Mouse (Mus musculus): ENCODE results near the gene Ctnnb1.

The Ctnnb1 gene

GRCm38 (mm10) chr9:120926939-120927606, 1.9 kb upstream of the Ctnnb1 start:
- no peak for DNase-seq

- no peak for DNase-seq
Observed at GRCm38 (mm10) chr9:120930021-120930420, 1.0 kb downstream of the Ctnnb1 start.

DNA sequence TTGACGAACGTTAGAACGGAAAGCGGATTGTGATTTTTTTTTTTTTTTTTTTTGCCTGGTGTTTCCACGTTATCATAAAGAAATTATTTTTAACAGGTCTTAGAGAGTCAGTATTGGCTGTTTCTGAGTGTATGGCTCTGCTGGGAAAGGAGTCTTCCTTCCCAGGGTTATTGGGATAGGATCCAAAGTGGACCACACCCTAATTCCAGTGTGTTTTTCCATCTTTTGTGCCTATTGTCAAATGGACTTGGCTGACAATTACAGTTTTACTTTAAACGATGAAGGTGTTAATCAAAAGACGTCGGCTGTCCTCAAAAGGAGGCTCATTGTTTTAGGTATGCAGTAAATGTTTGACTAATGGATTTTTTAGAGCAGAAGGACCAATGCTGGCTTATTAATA, 1.8 kb downstream of the Ctnnb1 start:
- no peak for DNase-seq

GRCm38 (mm10) chr9:120932371-120932770, 3.4 kb downstream of the Ctnnb1 start:
- DNase-seq = no peak

- peak; percentile 98 for DNase-seq
Observed at GRCm38 (mm10) chr9:120932797-120933586, 4.0 kb downstream of the Ctnnb1 start.

GRCm38 (mm10) chr9:120933587-120933885, 4.5 kb downstream of the Ctnnb1 start:
- DNase-seq = no peak

GRCm38 (mm10) chr9:120933886-120934758, 5.1 kb downstream of the Ctnnb1 start:
- DNase-seq = peak; percentile 82

GRCm38 (mm10) chr9:120934821-120935633, 6.0 kb downstream of the Ctnnb1 start:
- DNase-seq = no peak

- no peak for DNase-seq
Observed at GRCm38 (mm10) chr9:120935634-120935922, 6.6 kb downstream of the Ctnnb1 start.

DNA sequence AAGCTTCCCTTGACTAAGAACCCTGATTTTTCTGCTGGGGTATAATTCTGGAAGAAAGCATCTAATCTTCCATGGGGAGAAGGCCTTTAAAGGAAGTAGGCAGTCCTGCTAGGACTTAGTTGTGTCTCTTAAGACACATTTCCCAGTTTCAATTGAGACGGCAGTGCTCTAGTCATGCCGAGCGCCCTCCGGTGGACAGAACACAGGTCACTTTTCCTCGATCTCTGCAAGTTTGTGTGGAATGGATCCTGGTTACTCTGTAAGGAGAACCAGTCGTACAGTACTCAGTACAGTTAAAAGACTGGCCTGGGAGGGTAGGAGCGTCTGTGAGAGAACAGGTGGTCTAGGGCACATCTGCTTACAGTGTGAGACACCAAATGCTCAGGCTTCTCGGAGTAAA, 7.3 kb downstream of the Ctnnb1 start:
- peak; percentile 81 for DNase-seq

DNA sequence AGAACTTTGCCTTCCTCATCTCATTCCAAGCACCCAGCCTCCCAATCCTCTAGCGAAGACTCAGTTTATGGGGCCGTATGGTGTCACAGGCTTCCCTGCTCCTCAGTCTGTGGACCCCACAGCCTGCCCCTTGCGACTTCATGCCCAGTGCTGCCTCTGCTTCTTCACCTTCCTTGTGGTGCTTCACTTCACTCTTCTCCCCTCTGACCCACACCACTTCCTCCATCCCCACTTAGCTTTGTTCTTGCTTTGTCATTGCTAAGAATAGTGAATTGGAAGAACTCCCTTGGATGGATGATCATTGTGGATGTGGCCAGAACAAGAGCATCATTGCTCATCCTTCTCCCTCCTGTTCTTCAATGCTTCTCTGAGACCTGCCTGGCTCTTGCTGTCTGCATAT, 11.8 kb downstream of the Ctnnb1 start:
- DNase-seq = no peak

DNA sequence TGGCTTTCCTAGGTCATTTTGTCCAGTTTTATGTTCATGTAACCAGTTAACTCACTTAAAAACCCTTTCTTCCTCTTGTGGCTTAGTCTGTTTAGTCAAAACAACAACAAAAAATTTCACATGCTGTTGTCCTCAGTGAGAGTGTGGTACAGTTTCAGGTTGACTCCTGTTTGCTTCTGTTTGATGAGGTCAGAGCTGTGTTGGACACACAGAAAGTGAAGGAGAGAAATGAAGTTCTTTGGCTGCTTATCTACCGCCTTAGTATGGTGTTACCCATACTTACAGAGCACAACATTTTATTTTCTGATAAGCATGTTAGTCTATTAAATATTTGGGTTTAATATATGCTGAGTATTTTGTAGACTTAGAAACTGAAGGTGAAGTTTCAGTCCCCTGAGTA, 14.7 kb downstream of the Ctnnb1 start:
- DNase-seq = no peak

GRCm38 (mm10) chr9:120944211-120944610, 15.2 kb downstream of the Ctnnb1 start:
- no peak for DNase-seq

DNA sequence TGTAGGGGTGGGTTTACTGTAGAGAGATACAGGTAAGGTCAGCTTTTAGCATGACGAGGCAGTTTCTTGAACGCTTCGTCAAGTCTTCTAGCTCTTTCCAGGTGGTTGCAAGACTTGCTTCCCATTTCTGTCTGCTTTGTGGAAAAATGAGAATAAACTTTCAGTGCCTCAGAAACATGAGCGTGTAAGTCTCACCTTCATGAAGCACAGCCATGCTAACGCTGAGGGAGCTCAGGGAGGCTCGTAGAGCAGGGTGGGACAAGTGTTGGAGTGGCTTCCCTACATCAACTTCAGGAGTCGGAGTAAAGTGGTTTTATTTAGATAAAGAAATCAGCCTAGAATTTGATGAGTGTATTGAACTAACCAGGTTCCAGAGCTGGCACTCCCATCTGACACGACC, 17.1 kb downstream of the Ctnnb1 start:
- DNase-seq = no peak

DNA sequence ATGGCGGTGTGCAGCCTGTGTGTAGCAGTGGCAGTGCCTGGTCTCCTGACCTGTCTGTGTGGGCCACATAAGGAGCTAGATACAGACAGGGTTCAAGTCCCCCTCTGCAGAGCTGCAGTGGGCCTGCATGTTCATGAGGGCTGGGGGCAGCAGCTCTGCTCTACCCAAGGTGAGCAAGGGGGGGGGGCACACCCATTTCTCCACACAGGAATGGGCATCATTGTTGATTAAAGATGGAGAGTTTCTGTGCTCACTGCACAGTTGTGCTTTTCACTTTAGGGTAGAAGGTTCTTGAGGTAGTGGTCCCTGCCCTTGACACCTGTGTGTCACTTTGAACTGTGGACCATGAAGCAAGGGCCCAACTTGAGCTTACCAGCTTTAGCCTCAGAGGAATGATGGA, 19.8 kb downstream of the Ctnnb1 start:
- DNase-seq = no peak

DNA sequence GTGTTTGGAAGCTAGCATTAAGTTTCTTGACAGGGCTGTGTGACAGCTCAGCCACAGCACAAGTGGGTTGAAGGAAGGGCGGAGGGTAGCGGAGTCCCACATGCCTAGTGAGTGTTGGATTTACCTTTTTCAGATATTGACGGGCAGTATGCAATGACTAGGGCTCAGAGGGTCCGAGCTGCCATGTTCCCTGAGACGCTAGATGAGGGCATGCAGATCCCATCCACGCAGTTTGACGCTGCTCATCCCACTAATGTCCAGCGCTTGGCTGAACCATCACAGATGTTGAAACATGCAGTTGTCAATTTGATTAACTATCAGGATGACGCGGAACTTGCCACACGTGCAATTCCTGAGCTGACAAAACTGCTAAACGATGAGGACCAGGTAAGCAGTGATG, 21.7 kb downstream of the Ctnnb1 start:
- no peak for DNase-seq

GRCm38 (mm10) chr9:120951947-120952346, 22.9 kb downstream of the Ctnnb1 start:
- DNase-seq = no peak

DNA sequence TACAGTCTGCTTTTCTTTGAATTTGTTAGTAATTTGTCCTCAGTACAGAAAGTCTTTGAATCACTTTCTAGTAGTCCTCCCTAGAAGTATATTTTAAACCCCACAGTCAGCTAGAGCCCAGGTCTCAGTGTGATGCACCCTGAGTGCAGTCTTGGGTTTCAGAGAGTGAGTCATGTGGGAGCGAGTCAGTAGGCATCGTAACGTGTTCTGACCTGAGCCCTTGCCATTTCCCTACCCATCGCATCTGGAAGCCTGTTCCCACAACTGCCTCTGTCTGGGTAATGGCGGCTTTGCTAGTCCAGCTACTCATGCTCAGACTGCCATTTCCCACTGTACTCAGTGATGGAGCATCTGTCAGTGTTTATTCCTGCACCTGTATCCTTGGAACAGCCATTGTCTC, 29.0 kb downstream of the Ctnnb1 start:
- DNase-seq = no peak

- peak; percentile 48 for DNase-seq
Observed at GRCm38 (mm10) chr9:120958560-120958959, 29.5 kb downstream of the Ctnnb1 start.

GRCm38 (mm10) chr9:120959225-120959624, 30.2 kb downstream of the Ctnnb1 start:
- DNase-seq = no peak

- no peak for DNase-seq
Observed at GRCm38 (mm10) chr9:120960611-120961010, 31.6 kb downstream of the Ctnnb1 start.

DNA sequence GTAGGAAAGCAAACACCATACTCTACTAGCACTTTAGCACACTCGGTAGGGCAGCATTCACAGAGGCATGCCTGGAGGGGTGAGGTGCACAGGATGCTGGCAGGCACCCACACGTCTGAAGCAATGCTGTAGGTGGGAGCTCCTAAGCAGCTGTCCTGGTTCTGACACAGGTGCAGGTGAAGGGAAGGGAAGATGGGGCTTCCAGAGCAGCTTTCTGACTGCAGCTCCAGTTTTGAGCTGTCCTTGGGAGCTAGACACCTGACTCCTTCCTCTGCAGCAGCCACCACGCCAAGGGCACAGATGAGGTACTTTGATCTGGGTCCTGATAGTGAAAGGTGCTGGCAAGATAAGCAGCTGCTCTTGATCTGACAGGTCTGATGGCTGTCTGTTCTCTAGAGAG, 32.5 kb downstream of the Ctnnb1 start:
- no peak for DNase-seq
